Mouse (Mus musculus) cerebellum, postnatal 10 days (tissue): ENCODE data around the gene Wdr77.
"Not testable (repeated sequence)": the region's sequence is repeated elsewhere in the genome, so short reads cannot be mapped to it uniquely, and the experiment has no call there.

Source experiments
- DNase-seq, 2 experiments: peaks; one replicate each; pipeline ENCODE4 v3.0.0; 2021; ENCODE audit warnings: mixed read lengths in 2 of 2

The Wdr77 gene

GRCm38 (mm10) chr3:105958974-105959580, at the start of gene Wdr77:
TSS of gene Wdr77 (plus strand) at chr3:105959369.
- peak; percentile 99 for DNase-seq

- DNase-seq: peak in 1 of 2 experiments; percentile 9
These were observed 48.5 kb upstream of the Wdr77 start for GRCm38 (mm10) chr3:105910519-105911190.

- DNase-seq: no peak
These were observed 46.9 kb upstream of the Wdr77 start for GRCm38 (mm10) chr3:105912097-105912880.

GRCm38 (mm10) chr3:105913839-105914681, 45.1 kb upstream of the Wdr77 start:
- no peak for DNase-seq

- no peak for DNase-seq
These were observed 43.9 kb upstream of the Wdr77 start for GRCm38 (mm10) chr3:105915281-105915680.

GRCm38 (mm10) chr3:105916455-105916854, 42.7 kb upstream of the Wdr77 start:
- DNase-seq: not testable (repeated sequence)

DNA sequence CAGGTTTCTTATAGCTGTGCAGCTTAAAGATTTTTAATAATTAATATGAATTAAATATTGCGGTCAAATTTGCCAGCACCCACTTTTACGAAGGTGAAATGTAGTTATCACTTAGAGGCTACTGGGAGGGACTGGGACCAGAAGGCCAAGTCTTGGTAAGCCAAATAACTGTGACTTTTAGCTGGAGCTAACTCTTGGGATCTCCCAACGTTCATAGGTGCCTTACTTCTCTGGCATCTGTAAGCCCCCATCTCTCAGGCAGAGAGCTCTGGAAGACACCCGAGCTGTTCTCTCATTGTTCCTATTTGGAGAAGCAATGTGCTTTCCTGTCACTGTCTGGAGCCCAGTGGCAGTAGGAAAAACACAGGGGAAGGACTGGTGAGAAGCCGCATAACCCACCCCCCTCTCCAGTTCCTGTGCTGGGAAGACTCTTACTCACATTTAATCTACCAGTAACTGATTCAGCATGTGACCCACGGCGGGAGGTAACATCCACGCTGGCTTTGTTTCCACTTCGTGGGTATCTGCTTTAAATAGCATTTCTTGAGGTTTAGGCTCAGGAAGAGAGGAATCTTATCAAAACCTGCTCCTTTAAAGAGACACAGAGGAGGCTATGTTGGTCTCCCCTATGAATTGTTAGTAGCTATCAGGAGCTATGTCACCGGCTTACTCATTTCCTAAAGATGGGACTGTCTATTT, 41.4 kb upstream of the Wdr77 start:
- DNase-seq: no peak

DNA sequence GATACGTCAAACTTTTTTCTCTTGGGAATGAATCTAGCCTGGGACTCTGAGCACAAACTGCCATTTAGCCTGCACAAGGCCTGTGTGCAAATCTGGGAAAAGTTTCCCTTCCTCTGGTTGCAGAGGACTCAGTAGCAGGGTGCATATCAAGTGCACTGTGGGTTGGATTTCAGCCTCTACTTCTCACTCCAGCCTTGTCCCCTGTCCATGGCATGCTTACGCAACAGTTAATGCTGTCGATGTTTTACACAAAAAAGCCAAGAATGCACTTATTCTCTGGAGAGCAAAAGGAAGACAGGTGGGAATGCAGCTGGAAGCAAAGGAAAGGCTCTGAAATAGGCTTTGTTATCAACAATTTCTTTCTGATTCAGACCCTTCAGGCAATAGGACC, 40.8 kb upstream of the Wdr77 start:
- DNase-seq: no peak

DNA sequence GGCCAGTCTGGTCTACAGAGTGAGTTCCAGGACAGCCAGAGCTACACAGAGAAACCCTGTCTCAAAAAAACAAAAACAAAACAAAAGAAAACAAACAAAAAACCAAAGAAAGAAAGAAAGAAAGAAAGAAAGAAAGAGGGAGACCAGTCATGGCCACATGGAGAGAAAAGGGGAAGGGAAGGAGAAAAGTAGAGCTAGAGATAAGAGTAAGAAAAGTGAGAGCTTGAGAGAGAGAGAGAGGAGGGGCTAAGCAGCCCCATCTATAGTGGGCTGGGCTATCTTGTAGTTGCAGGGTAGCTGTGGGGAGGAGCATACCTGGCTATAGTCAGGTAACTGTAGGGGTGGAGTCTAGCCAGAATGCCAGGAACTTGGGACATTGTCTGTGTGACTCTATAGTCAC, 38.4 kb upstream of the Wdr77 start:
- not testable (repeated sequence) for DNase-seq

DNA sequence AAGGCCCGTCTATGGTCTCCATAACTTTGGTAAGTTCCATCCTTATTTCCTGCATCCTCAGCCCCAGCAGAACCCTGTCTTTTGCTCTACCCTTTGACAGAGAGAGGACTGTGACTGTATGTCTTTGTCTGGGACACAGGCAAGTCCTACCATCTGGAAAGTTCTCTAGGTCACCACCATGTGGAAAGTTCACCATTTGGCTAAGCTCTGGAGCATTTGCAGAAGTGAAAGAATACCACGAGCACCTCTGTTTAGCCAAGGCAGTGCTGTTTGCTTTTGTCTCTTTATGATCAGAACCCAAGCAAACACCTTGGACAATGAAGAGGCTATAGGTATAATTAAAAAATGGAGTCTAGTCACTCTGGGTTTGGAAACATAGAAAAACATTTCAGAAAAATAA, 37.2 kb upstream of the Wdr77 start:
- DNase-seq: no peak

DNA sequence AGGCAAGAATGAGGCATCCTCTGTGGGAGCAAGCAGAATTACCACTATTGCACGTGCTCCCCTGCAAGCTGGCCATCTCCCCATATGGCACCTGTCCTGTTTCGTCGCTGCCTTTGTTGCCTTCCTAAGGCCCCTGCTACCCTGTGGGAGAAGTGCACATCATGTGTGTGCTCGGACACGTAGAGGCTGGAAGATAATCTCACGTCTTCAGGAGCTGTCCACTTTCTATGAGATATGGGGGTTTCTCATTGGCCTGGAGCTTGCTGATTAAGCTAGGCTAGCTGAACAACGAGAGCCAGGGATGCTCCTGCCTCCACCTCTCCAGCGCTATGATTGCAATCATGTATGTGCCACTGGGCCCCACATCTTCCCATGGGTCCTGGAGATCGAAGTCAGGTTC, 34.6 kb upstream of the Wdr77 start:
- DNase-seq: no peak

DNA sequence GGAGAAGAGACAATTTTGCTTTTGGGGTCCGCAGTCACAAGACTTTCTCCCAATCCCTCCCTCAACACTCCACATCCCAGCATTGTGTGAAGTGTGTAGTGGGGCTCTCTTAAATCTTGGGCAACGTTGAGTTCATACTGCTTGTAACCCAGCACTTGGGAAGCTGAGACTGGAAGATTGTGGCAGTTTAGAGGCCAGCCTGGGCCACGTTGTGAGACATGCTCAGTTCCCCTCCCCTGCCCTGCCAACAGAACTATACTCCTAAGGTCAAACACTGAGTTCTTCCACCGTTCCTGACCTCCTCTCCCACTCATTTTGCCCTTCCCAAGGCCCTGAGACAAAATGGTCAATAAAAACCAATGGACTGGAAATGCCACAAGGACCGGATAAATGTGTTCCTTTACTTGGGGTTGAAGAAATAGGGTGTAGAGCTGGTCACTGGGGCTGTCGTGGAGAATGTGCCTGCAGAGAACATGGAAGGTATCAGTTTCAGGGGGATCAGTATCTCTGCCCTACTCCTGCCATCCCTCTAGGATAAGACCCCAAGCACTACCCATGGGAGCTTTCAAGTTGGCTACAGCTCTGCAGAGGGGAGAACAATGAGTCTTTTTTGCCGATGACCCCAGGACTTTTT, 31.5 kb upstream of the Wdr77 start:
- no peak for DNase-seq

GRCm38 (mm10) chr3:105928195-105928569, 31.0 kb upstream of the Wdr77 start:
- no peak for DNase-seq

GRCm38 (mm10) chr3:105928781-105929180, 30.4 kb upstream of the Wdr77 start:
- DNase-seq: no peak

GRCm38 (mm10) chr3:105929821-105930220, 29.3 kb upstream of the Wdr77 start:
- DNase-seq: no peak

DNA sequence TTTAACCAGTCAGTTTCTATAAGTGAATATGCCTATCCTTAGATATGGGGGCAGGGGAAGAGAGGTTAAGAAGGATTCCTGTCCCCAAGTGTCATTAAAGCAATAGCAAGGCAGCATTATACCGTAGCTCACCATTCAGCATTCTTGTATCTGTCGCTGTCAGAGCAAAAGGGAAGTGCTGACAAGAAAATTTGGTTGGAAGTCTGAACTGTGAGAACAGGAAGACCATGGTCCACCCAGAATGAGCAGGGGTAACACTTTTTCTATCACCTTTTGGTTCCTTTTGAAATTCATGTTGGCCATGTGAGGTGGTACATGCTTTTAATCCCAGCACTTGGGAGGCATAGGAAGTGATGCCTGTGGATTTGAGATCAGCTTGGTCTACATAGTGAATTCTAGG, 28.1 kb upstream of the Wdr77 start:
- no peak for DNase-seq

GRCm38 (mm10) chr3:105932240-105933071, 26.7 kb upstream of the Wdr77 start, which contains the start of gene I830077J02Rik:
TSS of gene I830077J02Rik (minus strand) at chr3:105932664.
- no peak for DNase-seq

- no peak for DNase-seq
These were observed 25.2 kb upstream of the Wdr77 start for GRCm38 (mm10) chr3:105933926-105934325.

DNA sequence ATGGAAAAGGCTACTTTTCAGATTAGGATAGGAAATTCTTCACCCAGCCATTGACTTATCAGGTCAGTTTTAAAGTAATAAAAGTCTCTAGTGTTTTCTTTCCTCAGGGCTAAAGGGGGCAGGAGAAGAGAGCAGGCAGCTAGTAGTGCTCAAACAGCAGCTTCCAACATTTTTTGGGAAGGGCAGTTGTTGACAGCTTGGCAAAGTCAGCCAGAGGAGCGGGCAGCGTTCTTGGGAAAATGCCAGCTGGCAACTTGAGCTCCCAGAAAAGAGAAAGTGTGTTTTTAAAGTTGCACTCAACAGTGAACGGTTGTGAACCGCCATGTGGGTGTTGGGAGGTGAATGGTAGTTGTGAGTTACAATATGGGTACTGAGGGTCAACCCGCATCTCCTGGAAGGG, 24.1 kb upstream of the Wdr77 start:
- peak; percentile 43 to 45 for DNase-seq

- DNase-seq: no peak
These were observed 23.1 kb upstream of the Wdr77 start for GRCm38 (mm10) chr3:105936111-105936510.

GRCm38 (mm10) chr3:105951348-105951747, 7.8 kb upstream of the Wdr77 start:
- no peak for DNase-seq
